Mouse (Mus musculus): ENCODE data around the gene Slco2a1.

Slco2a1 gene

DNA sequence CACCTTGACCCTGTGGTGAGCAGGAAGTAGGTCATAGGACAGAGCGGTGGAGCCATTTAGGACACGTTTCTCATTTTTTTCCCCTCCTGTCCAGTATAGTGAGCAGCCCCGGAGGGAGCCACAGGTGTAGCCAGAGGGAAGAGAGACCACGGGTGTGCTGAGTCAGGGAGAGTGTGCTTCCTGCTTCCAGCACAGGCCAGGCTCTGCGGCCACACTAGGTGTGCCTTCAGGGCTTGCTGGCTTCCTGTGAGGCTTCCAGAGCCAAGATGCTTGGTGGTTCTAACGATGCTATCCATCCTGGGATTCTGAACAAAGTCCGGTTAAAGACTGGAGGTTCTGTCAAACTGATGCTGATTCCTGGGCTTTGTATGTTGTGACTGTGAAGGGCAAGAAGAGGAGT is 133.0 kb downstream of the Slco2a1 start:
- DNase-seq: no peak

DNA sequence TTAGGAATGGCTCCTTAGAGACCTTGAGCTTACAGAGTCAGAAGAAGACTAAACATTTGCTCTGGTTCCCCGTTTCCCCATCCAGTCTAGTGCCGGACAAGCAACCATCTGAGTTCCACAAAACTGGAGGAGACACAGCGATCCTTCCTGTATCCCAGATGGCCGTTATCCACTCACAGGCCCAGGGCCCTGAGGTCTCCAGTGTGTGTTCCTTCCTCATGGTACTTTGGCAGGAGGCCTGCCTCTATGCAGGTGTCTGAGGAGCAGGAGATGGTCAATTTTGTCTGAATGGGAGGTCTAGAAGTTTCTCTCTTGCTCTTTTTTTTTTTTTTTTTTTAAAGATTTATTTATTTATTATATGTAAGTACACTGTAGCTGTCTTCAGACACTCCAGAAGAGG is 136.2 kb downstream of the Slco2a1 start:
- DNase-seq: no peak

DNA sequence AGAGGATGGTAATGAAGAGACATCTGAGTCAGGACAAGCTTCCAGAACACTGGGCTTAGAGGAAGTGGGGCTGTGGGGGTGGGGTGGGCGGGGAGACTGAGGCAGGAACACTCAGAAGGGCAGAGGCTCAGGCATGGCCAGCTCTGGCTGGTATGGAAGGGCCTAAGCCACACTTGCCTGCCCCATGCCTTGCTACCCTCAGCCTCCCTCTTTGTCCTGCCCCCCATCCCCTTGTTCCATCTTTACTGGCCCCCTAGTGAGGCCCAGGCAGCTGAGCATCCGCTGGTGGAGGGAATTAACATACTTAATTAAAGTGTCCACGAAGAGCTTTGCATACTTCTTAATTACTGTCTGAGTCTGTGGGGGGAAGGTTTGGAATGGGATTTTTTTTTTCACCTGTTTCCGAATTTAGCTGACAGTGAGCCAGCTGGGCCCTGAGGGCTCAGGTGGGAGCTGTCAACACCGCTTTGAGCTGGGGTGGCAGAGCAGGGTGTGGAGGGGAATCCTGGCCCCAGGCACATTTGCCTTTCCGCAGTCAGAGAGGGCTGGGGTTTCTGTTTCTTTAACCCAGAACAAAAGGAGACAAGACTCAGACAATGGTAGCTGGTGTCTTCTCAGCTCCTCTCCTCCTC is 145.1 kb downstream of the Slco2a1 start:
- no peak for DNase-seq

DNA sequence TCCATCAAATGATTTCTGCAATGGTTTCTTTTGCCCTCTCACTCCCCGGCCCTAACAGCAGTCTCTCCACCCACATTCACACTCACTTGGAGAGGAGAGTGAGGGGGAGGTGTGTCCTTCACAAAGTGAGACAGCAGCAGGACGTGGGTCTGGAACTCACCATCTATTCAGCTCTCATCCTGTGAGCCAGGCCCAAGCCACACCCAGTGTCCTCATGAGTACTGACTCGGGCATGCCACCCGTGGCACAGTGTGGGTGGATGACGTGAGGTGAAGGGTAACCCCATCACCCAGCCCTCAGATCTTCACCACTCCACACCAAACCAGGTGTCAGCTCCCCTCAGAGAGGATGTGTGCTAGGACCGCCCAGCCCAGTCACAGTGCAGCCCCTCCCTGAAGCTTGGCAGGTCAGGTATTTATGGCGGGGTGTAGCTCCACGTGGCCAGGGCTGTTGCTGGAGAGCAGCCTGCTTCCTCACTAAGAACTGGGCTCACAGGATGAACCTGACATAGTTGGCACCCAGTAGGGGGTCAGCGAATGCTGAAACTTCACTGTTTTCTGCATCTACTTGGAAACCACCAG is 146.0 kb downstream of the Slco2a1 start:
- no peak for DNase-seq

DNA sequence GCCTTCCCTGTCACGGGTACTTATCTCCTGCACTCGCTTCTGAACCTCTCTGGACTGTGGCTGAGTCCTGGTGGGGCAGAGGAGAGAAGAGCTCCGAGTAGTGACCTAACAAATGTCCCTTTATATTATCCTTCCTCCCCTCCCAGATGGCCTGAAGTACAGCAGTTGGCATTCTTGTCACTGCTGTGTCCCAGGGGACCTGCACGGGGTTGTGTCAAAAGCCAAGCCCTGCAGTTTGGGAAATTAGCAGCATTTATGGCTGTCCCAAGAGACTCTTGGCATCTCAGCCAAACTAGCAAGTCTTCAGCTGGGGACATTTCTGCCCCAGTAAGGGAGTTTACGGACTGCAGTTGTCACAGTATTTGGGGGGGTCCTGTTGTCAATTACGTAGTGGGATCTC is 151.0 kb downstream of the Slco2a1 start:
- DNase-seq: no peak

DNA sequence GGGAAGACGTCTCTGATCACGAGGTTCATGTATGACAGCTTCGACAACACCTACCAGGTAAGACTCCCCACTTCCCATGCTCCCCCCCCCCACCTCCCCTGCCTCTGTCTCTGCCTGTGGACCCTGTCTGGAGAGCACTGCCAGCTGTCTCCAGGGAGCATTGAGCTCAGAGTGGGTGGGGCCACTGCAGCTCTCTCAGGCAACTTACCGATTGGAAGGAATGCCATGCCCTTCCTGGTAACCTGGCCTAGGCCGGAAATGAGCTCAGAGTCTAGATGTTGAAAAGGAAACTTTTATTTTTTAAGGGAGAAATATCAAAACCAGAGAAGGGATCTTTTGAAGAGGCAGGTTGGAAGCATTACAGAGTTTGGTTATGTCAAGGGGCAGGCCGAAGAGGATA is 151.9 kb downstream of the Slco2a1 start:
- DNase-seq: no peak

DNA sequence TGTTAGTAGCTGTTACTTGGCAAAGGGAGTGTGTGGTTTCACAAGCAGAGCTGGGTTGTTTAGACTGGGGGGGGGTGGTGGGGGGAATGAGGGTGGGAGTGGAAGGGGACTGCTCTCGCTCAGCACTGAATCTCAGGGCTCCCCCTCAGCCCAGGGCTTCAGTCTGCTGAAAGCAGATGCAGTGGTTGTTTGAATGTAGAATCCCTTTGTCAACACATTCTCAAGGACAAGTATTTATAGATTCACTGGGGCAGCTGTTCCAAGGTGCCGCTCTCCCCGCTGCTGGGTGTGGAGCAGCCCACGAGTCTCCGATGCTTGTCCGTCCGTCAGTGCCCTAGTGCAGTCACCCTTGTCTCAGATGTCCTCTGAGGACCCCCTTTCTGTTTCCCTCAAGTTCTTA is 152.8 kb downstream of the Slco2a1 start:
- no peak for DNase-seq

DNA sequence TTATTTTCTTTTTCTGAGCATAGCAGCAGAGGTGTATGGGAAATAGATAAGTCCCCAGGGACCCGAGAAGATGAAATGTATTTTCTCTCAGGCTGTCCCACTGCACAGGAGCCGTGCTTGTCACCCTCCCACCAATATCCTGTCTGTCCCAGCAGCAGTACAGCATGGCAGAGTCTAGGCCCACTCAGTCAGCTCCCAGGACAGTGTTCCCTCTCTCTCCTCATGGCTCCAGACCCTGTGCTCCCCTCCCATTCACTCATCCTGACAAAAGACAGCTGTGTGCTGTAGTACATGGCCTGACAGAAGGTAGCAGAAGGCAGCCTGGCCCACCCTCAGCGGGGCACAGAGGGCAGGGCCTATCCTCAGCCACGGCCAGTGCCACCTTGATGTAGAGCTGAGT is 155.4 kb downstream of the Slco2a1 start:
- no peak for DNase-seq

DNA sequence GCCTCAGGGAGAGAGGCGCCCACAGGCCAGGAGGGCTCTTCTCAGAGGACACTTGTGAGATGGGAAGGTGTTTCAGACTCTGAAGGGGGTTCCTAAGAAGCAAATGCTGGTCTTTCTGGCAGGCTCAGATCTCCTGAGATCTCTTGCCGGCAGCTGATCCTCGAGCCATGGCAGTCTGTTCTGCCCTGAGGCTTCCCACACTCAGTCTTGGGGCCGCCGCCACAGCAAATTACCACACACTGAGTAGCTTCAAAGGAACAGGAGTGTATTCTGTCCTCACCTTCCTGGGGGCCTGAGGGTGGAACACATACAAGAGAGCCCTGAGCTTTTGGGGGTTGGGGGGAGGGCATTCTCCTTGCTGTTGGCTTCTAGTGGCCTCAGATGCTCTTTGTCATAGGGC is 156.8 kb downstream of the Slco2a1 start:
- DNase-seq: no peak

Data from kidney, adult 18-20 months (tissue).